Mouse (Mus musculus) hindbrain, postnatal 0 days (tissue): ENCODE results near the gene Ccl5. TPM values are rescaled to one million over a fixed set of nuclear protein-coding genes. Genes with fewer than 3 reads are reported as not detected.

ENCODE experiments used
- ATAC-seq: fragments of 200-750 bp; cut with Nextera tagmentation; 2 replicates; pipeline ENCODE4 v1.8.0; 2017; ENCODE audit warnings: mild to moderate bottlenecking, moderate TSS enrichment, moderate library complexity
- DNase-seq: peaks from one replicate; pipeline ENCODE4 v3.0.0-alpha.2; 2015; ENCODE audit warnings: low spot score
- H3K27ac ChIP-seq: fragments of 300-500 bp; sonication (generic); 2 replicates; pipeline ENCODE4 v1.5.1; 2014; ENCODE audit warnings: mild to moderate bottlenecking
- H3K27me3 ChIP-seq: fragments of 300-500 bp; sonication (generic); 2 replicates; pipeline ENCODE4 v1.6.1; 2014; ENCODE audit warnings: low read length, mixed read lengths; ENCODE audit not compliant: insufficient read depth
- H3K36me3 ChIP-seq: fragments of 300-500 bp; sonication (generic); 2 replicates; pipeline ENCODE4 v1.6.1; 2014; ENCODE audit warnings: low read length, mixed read lengths; ENCODE audit not compliant: insufficient read depth
- H3K4me1 ChIP-seq: fragments of 300-500 bp; sonication (generic); 2 replicates; pipeline ENCODE4 v1.6.1; 2014; ENCODE audit warnings: antibody characterized with exemption, low read length, mixed read lengths; ENCODE audit not compliant: insufficient read depth
- H3K4me2 ChIP-seq: fragments of 300-500 bp; sonication (generic); 2 replicates; pipeline ENCODE4 v1.6.1; 2014; ENCODE audit warnings: low read depth, mild to moderate bottlenecking, low read length, moderate library complexity, mixed read lengths
- H3K4me3 ChIP-seq: fragments of 300-500 bp; sonication (generic); 2 replicates; pipeline ENCODE4 v1.5.1; 2014; ENCODE audit warnings: low read length
- H3K9ac ChIP-seq: fragments of 300-500 bp; sonication (generic); replicated peaks from 2 replicates; pipeline ENCODE4 v1.6.1; 2014; ENCODE audit warnings: mild to moderate bottlenecking, low read length, moderate library complexity, mixed read lengths
- H3K9me3 ChIP-seq: fragments of 300-500 bp; sonication (generic); 2 replicates; pipeline ENCODE4 v1.6.1; 2016; ENCODE audit warnings: low read length, mixed read lengths
- CTCF ChIP-seq: IDR thresholded peaks from 2 replicates; pipeline ENCODE4 v1.5.1; 2016; ENCODE audit warnings: antibody characterized with exemption, control low read depth, low read depth
- WGBS: fragments of 180-500 bp; shearing (Covaris S2); extraction: QIAGEN DNeasy Blood & Tissue Kit; methylation state at CpG from one replicate; pipeline ENCODE4 v1.1.7; 2014; 5-methylcytosine and 5-hydroxymethylcytosine counted together
- polyA plus RNA-seq: library from polyadenylated mRNA; unstranded; fragments of >200 nt; fragmentation: Nextera tagmentation; extraction: Ambion mirVana; gene quantifications from 2 replicates; pipeline ENCODE4 v1.2.1, GENCODE M21; 2015
- total RNA-seq: library from RNA; depleted of rRNA; stranded (reverse); fragments of >200 nt; gene quantifications from 2 replicates; pipeline ENCODE4 v1.2.3, GENCODE M21; 2014; rRNA removed

The Ccl5 gene
- not detected in 2 replicates for total RNA-seq
- polyA plus RNA-seq: 0.38 TPM in 1 of 2 replicates, not detected in the other

DNA sequence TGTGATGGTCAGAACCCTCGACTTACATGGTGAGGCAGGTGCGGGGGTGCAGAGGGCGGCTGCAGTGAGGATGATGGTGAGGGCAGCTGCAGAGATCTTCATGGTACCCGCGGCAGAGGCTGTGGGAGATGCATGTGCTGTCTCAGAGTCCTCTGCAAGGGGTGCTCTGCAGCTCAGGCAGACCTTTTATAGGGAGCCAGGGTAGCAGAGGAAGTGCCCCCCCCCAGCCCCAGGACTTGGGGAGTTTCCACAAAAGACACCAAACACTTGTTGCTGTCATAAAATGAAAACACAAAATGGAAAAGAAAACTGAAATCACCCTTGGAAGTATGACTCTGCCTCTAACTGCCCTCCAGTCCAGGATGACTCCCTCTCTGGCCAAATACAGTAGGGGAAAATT is at the start of gene Ccl5:
Ccl5 (minus strand) TSS at position 159 of the 400 bp plus-strand sequence.
- H3K36me3 ChIP-seq: no peaks in the 10 kb centered on the region
- H3K9me3 ChIP-seq: no peaks in the 10 kb centered on the region
- no peaks in the 10 kb centered on the region for H3K27me3 ChIP-seq
- no peaks in the 10 kb centered on the region for H3K4me1 ChIP-seq
- no peak within 1 kb of the TSS for H3K4me2 ChIP-seq
- WGBS: 94% methylated on average over 5 of the region's 5 CpGs
- H3K27ac ChIP-seq: no peak within 1 kb of the TSS
- ATAC-seq: no peak
- no peak for TF ChIP-seq CTCF
- no peak within 1 kb of the TSS for H3K4me3 ChIP-seq
- no peak for DNase-seq
- no peak within 1 kb of the TSS for H3K9ac ChIP-seq

DNA sequence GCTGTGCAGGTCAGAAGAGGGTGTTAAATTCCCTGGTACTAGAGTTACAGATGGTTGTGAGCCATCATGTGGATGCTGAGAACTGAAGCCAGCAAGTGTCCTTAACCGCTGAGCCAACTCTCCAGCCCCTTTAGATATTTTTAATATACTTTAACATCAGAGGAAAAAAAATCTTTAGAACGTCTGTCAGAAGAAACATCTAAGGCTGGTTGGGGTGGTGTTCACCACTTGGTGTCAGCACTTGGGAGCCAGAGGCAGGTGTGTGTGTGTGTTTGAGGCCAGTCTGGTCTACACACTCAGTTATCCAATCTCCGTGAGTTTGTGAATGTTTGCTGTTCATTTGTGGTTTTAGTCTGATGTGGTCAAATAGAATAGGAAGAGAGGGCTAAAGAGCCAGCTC is 48.7 kb upstream of the Ccl5 start:
- H3K27ac ChIP-seq: no peak overlapping the region
- ATAC-seq (no peak), DNase-seq (no peak)
- H3K4me3 ChIP-seq: no peak overlapping the region
- H3K36me3 ChIP-seq: no peaks in the 10 kb centered on the region
- no peak overlapping the region for H3K9ac ChIP-seq
- no peak overlapping the region for H3K4me2 ChIP-seq
- no peaks in the 10 kb centered on the region for H3K9me3 ChIP-seq
- H3K27me3 ChIP-seq: no peaks in the 10 kb centered on the region
- WGBS: 81% methylated on average over 3 of the region's 3 CpGs
- no peak for TF ChIP-seq CTCF
- H3K4me1 ChIP-seq: no peaks in the 10 kb centered on the region

- Histone ChIP-seq H3K4me1 (no peaks in the 10 kb centered on the region), H3K27me3 (no peaks in the 10 kb centered on the region), H3K9ac (no peak within 1 kb of the TSS), H3K4me3 (no peak within 1 kb of the TSS), H3K4me2 (no peak within 1 kb of the TSS), H3K36me3 (no peaks in the 10 kb centered on the region), H3K27ac (no peak within 1 kb of the TSS), H3K9me3 (no peaks in the 10 kb centered on the region)
- DNase-seq: no peak
- TF ChIP-seq CTCF: no peak
- ATAC-seq: no peak
- 72% methylated on average over 2 of the region's 2 CpGs for WGBS
These were observed 48.0 kb upstream of the Ccl5 start, which contains the start of gene Ccl9 for GRCm38 (mm10) chr11:83578186-83578760. TSS of gene Ccl9 (minus strand) at chr11:83578636.

GRCm38 (mm10) chr11:83576927-83577555 is 46.7 kb upstream of the Ccl5 start:
- no peak overlapping the region for H3K4me2 ChIP-seq
- DNase-seq (no peak), ATAC-seq (no peak)
- TF ChIP-seq CTCF: no peak
- no peaks in the 10 kb centered on the region for H3K27me3 ChIP-seq
- no peaks in the 10 kb centered on the region for H3K9me3 ChIP-seq
- H3K27ac ChIP-seq: no peak overlapping the region
- no peak overlapping the region for H3K4me3 ChIP-seq
- no peak overlapping the region for H3K9ac ChIP-seq
- no peaks in the 10 kb centered on the region for H3K4me1 ChIP-seq
- 88% methylated on average over 4 of the region's 4 CpGs for WGBS
- H3K36me3 ChIP-seq: no peaks in the 10 kb centered on the region

- 75% methylated on average over 9 of the region's 9 CpGs for WGBS
- no peak for ATAC-seq
These were observed 42.5 kb upstream of the Ccl5 start for GRCm38 (mm10) chr11:83572834-83573233.

DNA sequence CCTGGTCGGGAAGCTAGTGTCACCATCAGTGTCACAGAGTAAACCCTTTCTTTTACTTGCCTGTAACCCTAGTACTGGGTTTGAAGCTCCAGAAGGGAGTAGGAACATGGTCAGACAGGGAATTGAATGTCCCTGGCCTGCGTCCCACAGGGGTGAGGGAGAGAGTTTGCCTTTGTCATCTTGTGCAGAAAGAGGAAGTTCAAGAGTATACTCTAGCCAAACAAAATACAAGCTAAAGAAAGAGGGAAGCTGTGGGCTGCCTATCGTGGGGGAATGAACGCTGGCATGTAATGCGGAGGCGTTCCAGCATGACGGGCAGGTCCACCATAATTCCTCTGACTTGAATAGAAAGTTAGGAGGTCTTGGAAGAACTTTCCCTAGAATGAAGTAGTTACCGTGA is 41.9 kb upstream of the Ccl5 start:
- no peak for ATAC-seq
- no peaks in the 10 kb centered on the region for H3K27me3 ChIP-seq
- no peaks in the 10 kb centered on the region for H3K4me1 ChIP-seq
- no peaks in the 10 kb centered on the region for H3K36me3 ChIP-seq
- no peak overlapping the region for H3K4me2 ChIP-seq
- no peak overlapping the region for H3K9ac ChIP-seq
- no peak for TF ChIP-seq CTCF
- DNase-seq: no peak
- H3K4me3 ChIP-seq: no peak overlapping the region
- WGBS: 87% methylated on average over 8 of the region's 8 CpGs
- H3K27ac ChIP-seq: no peak overlapping the region
- no peaks in the 10 kb centered on the region for H3K9me3 ChIP-seq

More at GRCm38 (mm10) chr11:83572834-83573233, 42.5 kb upstream of the Ccl5 start:
- no peak for DNase-seq
- no peaks in the 10 kb centered on the region for H3K9me3 ChIP-seq
- no peaks in the 10 kb centered on the region for H3K27me3 ChIP-seq
- H3K27ac ChIP-seq: no peak overlapping the region
- no peak for TF ChIP-seq CTCF
- no peak overlapping the region for H3K9ac ChIP-seq
- no peak overlapping the region for H3K4me2 ChIP-seq
- no peaks in the 10 kb centered on the region for H3K4me1 ChIP-seq
- no peaks in the 10 kb centered on the region for H3K36me3 ChIP-seq
- no peak overlapping the region for H3K4me3 ChIP-seq

GRCm38 (mm10) chr11:83570189-83570588 is 39.9 kb upstream of the Ccl5 start:
- no peak for TF ChIP-seq CTCF
- no peaks in the 10 kb centered on the region for H3K9me3 ChIP-seq
- H3K9ac ChIP-seq: no peak overlapping the region
- H3K36me3 ChIP-seq: no peaks in the 10 kb centered on the region
- no peak overlapping the region for H3K4me3 ChIP-seq
- no peak overlapping the region for H3K27ac ChIP-seq
- 95% methylated on average over 2 of the region's 2 CpGs for WGBS
- H3K27me3 ChIP-seq: no peaks in the 10 kb centered on the region
- H3K4me1 ChIP-seq: no peaks in the 10 kb centered on the region
- ATAC-seq (no peak), DNase-seq (no peak)
- H3K4me2 ChIP-seq: no peak overlapping the region
